Mouse (Mus musculus) neural tube, embryonic 11.5 days (tissue): ENCODE measurements around the gene Iqgap2. TPM values are rescaled to one million over a fixed set of nuclear protein-coding genes. Genes with fewer than 3 reads are reported as not detected.

Experiments used
- ATAC-seq: fragments of 200-750 bp; cut with Nextera tagmentation; 2 replicates; pipeline ENCODE4 v1.8.0; 2017; ENCODE audit warnings: moderate number of reproducible peaks, mild to moderate bottlenecking, moderate TSS enrichment, moderate library complexity; ENCODE audit not compliant: insufficient read depth, low FRiP score, low TSS enrichment
- DNase-seq: peaks from one replicate; pipeline ENCODE4 v3.0.0-alpha.2; 2015; ENCODE audit warnings: low spot score
- H3K27ac ChIP-seq: fragments of 300-500 bp; sonication (generic); 2 replicates; pipeline ENCODE4 v1.5.1; 2014; ENCODE audit warnings: low read depth, mild to moderate bottlenecking, low read length
- H3K27me3 ChIP-seq: fragments of 300-500 bp; sonication (generic); 2 replicates; pipeline ENCODE4 v1.6.1; 2014; ENCODE audit warnings: mild to moderate bottlenecking, low read length, mixed read lengths; ENCODE audit not compliant: control insufficient read depth, insufficient read depth
- H3K36me3 ChIP-seq: fragments of 300-500 bp; sonication (generic); 2 replicates; pipeline ENCODE4 v1.6.1; 2014; ENCODE audit warnings: mild to moderate bottlenecking, low read length, moderate library complexity, mixed read lengths; ENCODE audit not compliant: control insufficient read depth, insufficient read depth
- H3K4me1 ChIP-seq: fragments of 300-500 bp; sonication (generic); 2 replicates; pipeline ENCODE4 v1.6.1; 2014; ENCODE audit warnings: low read length, mixed read lengths; ENCODE audit not compliant: control insufficient read depth, insufficient read depth
- H3K4me2 ChIP-seq: fragments of 300-500 bp; sonication (generic); 2 replicates; pipeline ENCODE4 v1.6.1; 2014; ENCODE audit warnings: low read depth, mild to moderate bottlenecking, moderate library complexity
- H3K4me3 ChIP-seq: fragments of 300-500 bp; sonication (generic); 2 replicates; pipeline ENCODE4 v1.5.1; 2014; ENCODE audit warnings: low read depth, low read length
- H3K9ac ChIP-seq: fragments of 300-500 bp; sonication (generic); 2 replicates; pipeline ENCODE4 v1.6.1; 2014; ENCODE audit warnings: mild to moderate bottlenecking, low read length
- H3K9me3 ChIP-seq: fragments of 300-500 bp; sonication (generic); 2 replicates; pipeline ENCODE4 v1.6.1; 2016; ENCODE audit warnings: low read length; ENCODE audit not compliant: control insufficient read depth
- WGBS: fragments of 180-500 bp; shearing (Covaris S2); extraction: QIAGEN DNeasy Blood & Tissue Kit; methylation state at CpG from one replicate; pipeline ENCODE4 v1.1.7; 2014; 5-methylcytosine and 5-hydroxymethylcytosine counted together
- polyA plus RNA-seq: library from polyadenylated mRNA; unstranded; fragments of >200 nt; fragmentation: Nextera tagmentation; extraction: Ambion mirVana; gene quantifications from 2 replicates; pipeline ENCODE4 v1.2.1, GENCODE M21; 2014

The Iqgap2 gene
- polyA plus RNA-seq, 1 experiment from 2014 or later = 15.3 TPM

GRCm38 (mm10) chr13:95665644-95666356, 225.9 kb downstream of the Iqgap2 start:
- no peak overlapping the region for H3K27ac ChIP-seq

GRCm38 (mm10) chr13:95663834-95664233, 227.9 kb downstream of the Iqgap2 start:
- no peak overlapping the region for H3K27ac ChIP-seq
- peaks cover 2% of the 10 kb centered on the region; the same call in 1 of the 2 replicates for H3K36me3 ChIP-seq
- no peaks in the 10 kb centered on the region for H3K9me3 ChIP-seq
- no peak overlapping the region for H3K4me3 ChIP-seq
- no peak overlapping the region for H3K4me2 ChIP-seq
- H3K9ac ChIP-seq = no peak overlapping the region
- DNase-seq = no peak
- no peaks in the 10 kb centered on the region for H3K4me1 ChIP-seq
- ATAC-seq = no peak
- 99% methylated on average over 4 of the region's 4 CpGs for WGBS
- H3K27me3 ChIP-seq = no peaks in the 10 kb centered on the region

More at GRCm38 (mm10) chr13:95665644-95666356, 225.9 kb downstream of the Iqgap2 start:
- no peak overlapping the region for H3K4me2 ChIP-seq
- no peak overlapping the region for H3K4me3 ChIP-seq
- no peaks in the 10 kb centered on the region for H3K27me3 ChIP-seq
- no peaks in the 10 kb centered on the region for H3K9me3 ChIP-seq
- H3K9ac ChIP-seq = no peak overlapping the region
- ATAC-seq (no peak), DNase-seq (no peak)
- H3K36me3 ChIP-seq = 0 out of 2 replicates have a peak, but pooled peaks cover 2% of the 10 kb centered on the region
- 86% methylated on average over 13 of the region's 13 CpGs for WGBS
- no peaks in the 10 kb centered on the region for H3K4me1 ChIP-seq

- DNase-seq = no peak
- H3K4me2 ChIP-seq = no peak overlapping the region
- no peak overlapping the region for H3K4me3 ChIP-seq
- ATAC-seq = no peak
- no peaks in the 10 kb centered on the region for H3K27me3 ChIP-seq
- 88% methylated on average over 7 of the region's 7 CpGs for WGBS
- peaks cover 2% of the 10 kb centered on the region; the same call in 1 of the 2 replicates for H3K36me3 ChIP-seq
- peaks cover 3% of the 10 kb centered on the region; the same call in 1 of the 2 replicates for H3K4me1 ChIP-seq
- H3K27ac ChIP-seq = no peak overlapping the region
- H3K9me3 ChIP-seq = no peaks in the 10 kb centered on the region
- H3K9ac ChIP-seq = no peak overlapping the region
These were observed 232.3 kb downstream of the Iqgap2 start for GRCm38 (mm10) chr13:95659432-95659831.

- ATAC-seq (no peak), DNase-seq (no peak)
- Histone ChIP-seq H3K4me3 (no peak overlapping the region), H3K27me3 (no peaks in the 10 kb centered on the region), H3K27ac (no peak overlapping the region), H3K4me2 (no peak overlapping the region), H3K9ac (no peak overlapping the region), H3K4me1 (peaks cover 3% of the 10 kb centered on the region; the same call in 1 of the 2 replicates), H3K36me3 (no peaks in the 10 kb centered on the region; the same call in 1 of the 2 replicates), H3K9me3 (no peaks in the 10 kb centered on the region)
- WGBS = 75% methylated on average over 9 of the region's 9 CpGs
These were observed 234.6 kb downstream of the Iqgap2 start for GRCm38 (mm10) chr13:95657171-95657570.

GRCm38 (mm10) chr13:95655284-95655683, 236.4 kb downstream of the Iqgap2 start:
- no peak overlapping the region for H3K4me2 ChIP-seq

GRCm38 (mm10) chr13:95653696-95654095, 238.0 kb downstream of the Iqgap2 start:
- Histone ChIP-seq H3K36me3 (no peaks in the 10 kb centered on the region), H3K27ac (no peak overlapping the region), H3K4me2 (no peak overlapping the region), H3K9ac (no peak overlapping the region), H3K9me3 (no peaks in the 10 kb centered on the region), H3K4me1 (peaks cover 3% of the 10 kb centered on the region; the same call in 1 of the 2 replicates), H3K4me3 (no peak overlapping the region), H3K27me3 (no peaks in the 10 kb centered on the region)
- WGBS = 83% methylated on average over 4 of the region's 4 CpGs
- ATAC-seq = no peak
- DNase-seq = no peak

More at GRCm38 (mm10) chr13:95655284-95655683, 236.4 kb downstream of the Iqgap2 start:
- Histone ChIP-seq H3K9me3 (no peaks in the 10 kb centered on the region), H3K4me1 (peaks cover 3% of the 10 kb centered on the region; the same call in 1 of the 2 replicates), H3K36me3 (no peaks in the 10 kb centered on the region; the same call in 1 of the 2 replicates), H3K27ac (peak overlapping the region; percentile 49), H3K27me3 (no peaks in the 10 kb centered on the region), H3K9ac (0 out of 2 replicates have a peak overlapping the region, but pooled peaks have one; percentile 3), H3K4me3 (no peak overlapping the region)
- WGBS = 26% methylated on average over 9 of the region's 9 CpGs
- peak; percentile 24 for DNase-seq
- ATAC-seq = peak; percentile 83

- no peak for ATAC-seq
- no peak overlapping the region for H3K4me2 ChIP-seq
- DNase-seq = no peak
- H3K4me1 ChIP-seq = peaks cover 3% of the 10 kb centered on the region; the same call in 1 of the 2 replicates
- H3K27me3 ChIP-seq = no peaks in the 10 kb centered on the region
- H3K4me3 ChIP-seq = no peak overlapping the region
- no peaks in the 10 kb centered on the region for H3K9me3 ChIP-seq
- WGBS = 85% methylated on average over 7 of the region's 7 CpGs
- H3K36me3 ChIP-seq = no peaks in the 10 kb centered on the region
- H3K9ac ChIP-seq = no peak overlapping the region
- H3K27ac ChIP-seq = no peak overlapping the region
These were observed 239.7 kb downstream of the Iqgap2 start for GRCm38 (mm10) chr13:95651870-95652668.

GRCm38 (mm10) chr13:95649941-95650340, 241.8 kb downstream of the Iqgap2 start:
- no peak overlapping the region for H3K4me2 ChIP-seq
- WGBS = 89% methylated on average over 3 of the region's 3 CpGs
- H3K4me3 ChIP-seq = no peak overlapping the region
- DNase-seq (no peak), ATAC-seq (no peak)
- H3K4me1 ChIP-seq = peaks cover 3% of the 10 kb centered on the region; the same call in 1 of the 2 replicates
- H3K9me3 ChIP-seq = no peaks in the 10 kb centered on the region
- no peak overlapping the region for H3K27ac ChIP-seq
- peaks cover 2% of the 10 kb centered on the region; the same call in 1 of the 2 replicates for H3K36me3 ChIP-seq
- no peaks in the 10 kb centered on the region for H3K27me3 ChIP-seq
- H3K9ac ChIP-seq = no peak overlapping the region
